Mouse (Mus musculus) neural tube, embryonic 13.5 days (tissue): ENCODE data around the gene Wdr24. TPM values are rescaled to one million over a fixed set of nuclear protein-coding genes. Genes with fewer than 3 reads are reported as not detected.

ENCODE experiments used
- ATAC-seq: fragments of 200-750 bp; cut with Nextera tagmentation; 2 replicates; pipeline ENCODE4 v1.8.0; 2017; ENCODE audit warnings: low read depth, mild to moderate bottlenecking, moderate TSS enrichment, moderate library complexity
- H3K27ac ChIP-seq: fragments of 300-500 bp; sonication (generic); replicated peaks from 2 replicates; pipeline ENCODE4 v1.5.1; 2015; ENCODE audit warnings: moderate library complexity, mild to moderate bottlenecking, inconsistent platforms
- H3K27me3 ChIP-seq: fragments of 300-500 bp; sonication (generic); 2 replicates; pipeline ENCODE4 v1.6.1; 2015; ENCODE audit warnings: mild to moderate bottlenecking, inconsistent platforms
- H3K36me3 ChIP-seq: fragments of 300-500 bp; sonication (generic); 2 replicates; pipeline ENCODE4 v1.6.1; 2015; ENCODE audit warnings: mild to moderate bottlenecking, inconsistent platforms
- H3K4me1 ChIP-seq: fragments of 300-500 bp; sonication (generic); replicated peaks from 2 replicates; pipeline ENCODE4 v1.6.1; 2015; ENCODE audit warnings: inconsistent platforms
- H3K4me2 ChIP-seq: fragments of 300-500 bp; sonication (generic); 2 replicates; pipeline ENCODE4 v1.6.1; 2015; ENCODE audit warnings: inconsistent platforms, mild to moderate bottlenecking, moderate library complexity
- H3K4me3 ChIP-seq: fragments of 300-500 bp; sonication (generic); 2 replicates; pipeline ENCODE4 v1.5.1; 2015; ENCODE audit warnings: mild to moderate bottlenecking, inconsistent platforms
- H3K9ac ChIP-seq: fragments of 300-500 bp; sonication (generic); 2 replicates; pipeline ENCODE4 v1.6.1; 2015; ENCODE audit warnings: moderate library complexity, mild to moderate bottlenecking, inconsistent platforms
- H3K9me3 ChIP-seq: fragments of 300-500 bp; sonication (generic); 2 replicates; pipeline ENCODE4 v1.6.1; 2016; ENCODE audit warnings: inconsistent platforms
- WGBS: fragments of 180-500 bp; shearing (Covaris S2); methylation state at CpG from one replicate; pipeline ENCODE4 v1.1.7; 2015; 5-methylcytosine and 5-hydroxymethylcytosine counted together
- microRNA-seq: library from miRNA; unstranded; fragments of <30 nt; microRNA quantifications from one replicate; pipeline ENCODE4, GENCODE M21; 2016
- polyA plus RNA-seq: library from polyadenylated mRNA; unstranded; fragments of >200 nt; fragmentation: Nextera tagmentation; extraction: Ambion mirVana; gene quantifications from 2 replicates; pipeline ENCODE4 v1.2.1, GENCODE M21; 2015

Wdr24 gene
- polyA plus RNA-seq, 1 experiment from 2014 or later: 28.3 TPM

DNA sequence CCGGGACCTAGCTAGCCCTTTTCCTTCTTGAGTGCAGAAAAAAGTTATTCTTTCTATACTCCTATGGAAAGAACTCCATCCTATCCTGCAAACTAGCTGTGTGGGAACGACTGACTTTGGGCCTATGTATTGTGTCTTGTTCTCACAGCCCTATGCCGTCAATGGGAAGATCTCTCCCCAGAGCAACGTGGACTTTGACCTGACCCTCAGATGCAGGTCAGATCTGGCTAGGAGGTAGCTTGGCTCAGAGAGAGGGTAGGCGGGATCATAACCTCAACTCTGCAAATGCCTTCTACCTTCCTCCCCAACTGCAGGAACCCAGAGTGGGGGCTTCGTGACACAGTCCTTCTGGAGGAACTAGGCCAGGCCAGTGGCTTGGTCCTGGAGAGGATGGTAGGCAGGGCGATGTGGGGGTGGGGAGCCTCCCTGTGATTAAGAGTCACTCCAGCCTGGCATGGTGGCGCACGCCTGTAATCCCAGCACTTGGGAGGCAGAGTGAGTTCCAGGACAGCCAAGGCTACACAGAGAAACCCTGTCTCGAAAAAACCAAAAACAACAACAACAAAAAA lies 53.0 kb downstream of the Wdr24 start:
- ATAC-seq: no peak
- H3K4me2 ChIP-seq: peak overlapping the region; percentile 94
- no peaks in the 10 kb centered on the region for H3K9me3 ChIP-seq
- peaks cover 37% of the 10 kb centered on the region for H3K4me1 ChIP-seq
- WGBS: 58% methylated on average over 10 of the region's 10 CpGs
- peak overlapping the region; percentile 79 for H3K4me3 ChIP-seq
- H3K9ac ChIP-seq: peak overlapping the region; percentile 92
- peaks cover 23% of the 10 kb centered on the region for H3K36me3 ChIP-seq
- no peak overlapping the region; the same call in 1 of the 2 replicates for H3K27ac ChIP-seq
- H3K27me3 ChIP-seq: no peaks in the 10 kb centered on the region

DNA sequence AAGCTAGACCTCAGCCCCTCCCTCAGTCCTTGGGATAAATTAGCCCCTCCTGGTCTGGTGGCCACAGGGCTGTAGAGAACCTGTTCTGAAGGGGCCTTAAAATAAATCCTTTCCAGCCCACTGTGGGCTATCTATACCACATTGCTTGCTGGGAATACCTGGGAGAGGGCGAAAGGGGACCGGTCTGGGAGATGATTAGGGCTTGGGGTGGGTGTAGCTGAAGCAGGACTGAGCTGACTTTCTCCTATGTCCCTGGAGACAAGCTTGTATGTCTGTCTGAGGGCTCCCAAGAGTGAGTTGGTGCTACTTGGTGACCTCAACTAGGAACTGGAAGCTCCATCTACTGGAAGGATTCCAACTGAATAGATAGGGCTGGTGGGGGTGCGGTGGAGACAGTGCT lies 53.6 kb downstream of the Wdr24 start:
- Histone ChIP-seq H3K9me3 (no peaks in the 10 kb centered on the region), H3K9ac (peak overlapping the region; percentile 31; the same call in 1 of the 2 replicates), H3K27me3 (no peaks in the 10 kb centered on the region), H3K27ac (no peak overlapping the region), H3K4me2 (0 out of 2 replicates have a peak overlapping the region, but pooled peaks have one; percentile 94), H3K36me3 (peaks cover 29% of the 10 kb centered on the region), H3K4me3 (no peak overlapping the region), H3K4me1 (peaks cover 41% of the 10 kb centered on the region)
- WGBS: 89% methylated on average over 3 of the region's 3 CpGs
- no peak for ATAC-seq

DNA sequence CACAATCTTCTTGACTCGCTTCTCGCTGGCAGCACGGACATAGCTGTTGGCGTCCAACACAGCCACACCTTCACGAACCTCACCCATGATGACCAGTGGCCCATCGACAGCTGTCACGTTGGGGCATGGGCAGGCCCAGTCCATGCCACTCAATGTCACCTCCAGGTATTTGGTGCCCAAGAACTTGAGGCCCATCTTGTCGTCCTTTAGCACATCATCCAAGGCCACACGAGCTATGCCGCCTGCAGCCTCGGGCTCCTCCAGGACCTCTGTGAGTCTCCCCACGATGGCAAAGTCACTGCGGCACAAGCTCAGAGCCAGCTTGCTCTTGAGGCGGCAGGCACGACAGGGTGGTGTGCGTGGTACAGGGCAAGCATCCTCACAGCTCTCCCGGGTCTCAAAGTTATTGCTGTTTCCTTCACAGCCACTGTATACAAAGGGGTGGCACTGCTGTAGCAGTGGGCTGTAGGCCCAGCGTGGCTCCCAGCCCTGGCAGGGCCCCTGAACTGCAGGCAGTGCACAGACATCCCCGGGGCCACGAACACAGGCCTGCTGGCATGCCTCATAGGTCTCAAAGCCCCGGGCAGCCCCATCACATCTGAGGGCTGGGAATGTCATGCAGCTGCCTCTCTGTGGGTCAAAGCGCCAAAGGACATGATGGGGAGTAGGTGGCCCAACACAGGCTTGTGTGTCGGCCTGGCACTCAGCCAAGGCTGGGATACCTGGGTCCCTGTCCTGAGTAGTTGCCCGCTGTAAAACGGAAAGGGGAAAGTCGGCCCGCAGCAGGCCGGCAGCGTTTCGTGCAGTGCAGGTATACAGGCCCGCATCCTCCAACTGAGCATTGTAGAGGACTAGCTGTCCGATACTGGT lies 54.5 kb downstream of the Wdr24 start:
- Histone ChIP-seq H3K4me1 (peaks cover 41% of the 10 kb centered on the region), H3K36me3 (peaks cover 38% of the 10 kb centered on the region), H3K9ac (no peak overlapping the region), H3K4me2 (no peak overlapping the region), H3K27ac (no peak overlapping the region), H3K27me3 (no peaks in the 10 kb centered on the region), H3K4me3 (no peak overlapping the region), H3K9me3 (no peaks in the 10 kb centered on the region)
- ATAC-seq: no peak
- WGBS: 93% methylated on average over 32 of the region's 32 CpGs

Small RNAs within 50 kb of the gene (microRNA-seq; reads per million reads assigned to microRNA genes)
- gene Mir3082 (0.44 reads per million), gene Mir6966 (not detected)

Other genes starting within 250 kb of the Wdr24 start
- 24.9 and 26.2 TPM in 2 replicates for gene Lmf1, start 244.5 kb upstream of the Wdr24 start, polyA plus RNA-seq
- 2.1 and 2.8 TPM in 2 replicates for gene Gng13, start 106.5 kb upstream of the Wdr24 start, polyA plus RNA-seq
- gene Chtf18, start 96.2 kb upstream of the Wdr24 start, polyA plus RNA-seq: 7.3 and 9.1 TPM in 2 replicates
- gene Rpusd1, start 96.0 kb upstream of the Wdr24 start, polyA plus RNA-seq: 20.4 and 24.4 TPM in 2 replicates
- not detected in 2 replicates for gene Mslnl, start 87.6 kb upstream of the Wdr24 start, polyA plus RNA-seq
- 0.29 and 0.54 TPM in 2 replicates for gene Msln, start 69.2 kb upstream of the Wdr24 start, polyA plus RNA-seq
- gene Narfl, start 49.9 kb upstream of the Wdr24 start, polyA plus RNA-seq: 26.4 and 26.6 TPM in 2 replicates
- gene Haghl, start 38.0 kb upstream of the Wdr24 start, polyA plus RNA-seq: 101 and 107 TPM in 2 replicates
- gene Ccdc78, start 37.0 kb upstream of the Wdr24 start, polyA plus RNA-seq: 0.33 and 0.39 TPM in 2 replicates
- 70.5 and 73.6 TPM in 2 replicates for gene Fam173a, start 30.7 kb upstream of the Wdr24 start, polyA plus RNA-seq
- gene AC134908.4, start 28.0 kb upstream of the Wdr24 start, polyA plus RNA-seq: 0.66 and 1.9 TPM in 2 replicates
- 46.7 and 58.7 TPM in 2 replicates for gene Metrn, start 26.5 kb upstream of the Wdr24 start, polyA plus RNA-seq
- 27.7 and 31.8 TPM in 2 replicates for gene Fbxl16, start 14.5 kb upstream of the Wdr24 start, polyA plus RNA-seq
- 55.2 and 60.6 TPM in 2 replicates for gene Jmjd8, start 5.2 kb downstream of the Wdr24 start, polyA plus RNA-seq
- gene Stub1, start 9.8 kb downstream of the Wdr24 start, polyA plus RNA-seq: 284 and 316 TPM in 2 replicates
- gene Rhbdl1, start 13.7 kb downstream of the Wdr24 start, polyA plus RNA-seq: 18.9 and 21.1 TPM in 2 replicates
- 6.9 and 7.5 TPM in 2 replicates for gene Gm20683, start 18.1 kb downstream of the Wdr24 start, polyA plus RNA-seq
- gene Rhot2, start 21.2 kb downstream of the Wdr24 start, polyA plus RNA-seq: 15.4 and 18.3 TPM in 2 replicates
- 14.1 and 15.6 TPM in 2 replicates for gene Wdr90, start 37.9 kb downstream of the Wdr24 start, polyA plus RNA-seq
- 10.8 and 14.2 TPM in 2 replicates for gene Mcrip2, start 45.1 kb downstream of the Wdr24 start, polyA plus RNA-seq
- gene Mettl26, start 51.4 kb downstream of the Wdr24 start, polyA plus RNA-seq: 56.8 and 65.5 TPM in 2 replicates
- 0.53 and 0.79 TPM in 2 replicates for gene Wfikkn1, start 57.2 kb downstream of the Wdr24 start, polyA plus RNA-seq
- 50.7 and 51.5 TPM in 2 replicates for gene Rab40c, start 96.1 kb downstream of the Wdr24 start, polyA plus RNA-seq
- gene Pigq, start 121.3 kb downstream of the Wdr24 start, polyA plus RNA-seq: 56.1 and 62.3 TPM in 2 replicates
- gene Nhlrc4, start 121.3 kb downstream of the Wdr24 start, polyA plus RNA-seq: not detected in 2 replicates
- gene A930017K11Rik, start 128.9 kb downstream of the Wdr24 start, polyA plus RNA-seq: 0.22 and 0.34 TPM in 2 replicates
- gene Capn15, start 162.2 kb downstream of the Wdr24 start, polyA plus RNA-seq: 16.7 and 20.5 TPM in 2 replicates
- gene Rab11fip3, start 245.9 kb downstream of the Wdr24 start, polyA plus RNA-seq: 25.9 and 28.3 TPM in 2 replicates